Mouse (Mus musculus) liver, embryonic 11.5 days (tissue): ENCODE measurements around the gene Tescl. TPM values are rescaled to one million over a fixed set of nuclear protein-coding genes. Genes with fewer than 3 reads are reported as not detected.

ENCODE experiments used
- ATAC-seq: fragments of 200-750 bp; cut with Nextera tagmentation; replicated peaks from 2 replicates; pipeline ENCODE4 v1.8.0; 2017; ENCODE audit warnings: moderate number of reproducible peaks, mild to moderate bottlenecking, moderate TSS enrichment, moderate library complexity; ENCODE audit not compliant: low FRiP score
- DNase-seq: peaks from one replicate; pipeline ENCODE4 v3.0.0-alpha.2; 2017; ENCODE audit warnings: low spot score
- H3K27ac ChIP-seq: fragments of 300-500 bp; sonication (generic); 2 replicates; pipeline ENCODE4 v1.5.1; 2014; ENCODE audit warnings: mild to moderate bottlenecking, low read depth, low read length, control low read depth
- H3K27me3 ChIP-seq: fragments of 300-500 bp; sonication (generic); replicated peaks from 2 replicates; pipeline ENCODE4 v1.6.1; 2014; ENCODE audit warnings: low read length, mixed read lengths; ENCODE audit not compliant: control insufficient read depth, insufficient read depth
- H3K36me3 ChIP-seq: fragments of 300-500 bp; sonication (generic); 2 replicates; pipeline ENCODE4 v1.6.1; 2014; ENCODE audit warnings: mild to moderate bottlenecking, low read length, moderate library complexity, mixed read lengths; ENCODE audit not compliant: control insufficient read depth, insufficient read depth
- H3K4me1 ChIP-seq: fragments of 300-500 bp; sonication (generic); replicated peaks from 2 replicates; pipeline ENCODE4 v1.6.1; 2014; ENCODE audit warnings: low read length, mixed read lengths; ENCODE audit not compliant: control insufficient read depth, insufficient read depth
- H3K4me2 ChIP-seq: fragments of 300-500 bp; sonication (generic); 2 replicates; pipeline ENCODE4 v1.6.1; 2014; ENCODE audit warnings: mild to moderate bottlenecking, control low read depth, moderate library complexity
- H3K4me3 ChIP-seq: fragments of 300-500 bp; sonication (generic); 2 replicates; pipeline ENCODE4 v1.5.1; 2014; ENCODE audit warnings: low read depth, low read length, control low read depth
- H3K9ac ChIP-seq: fragments of 300-500 bp; sonication (generic); 2 replicates; pipeline ENCODE4 v1.6.1; 2014; ENCODE audit warnings: low read depth, low read length, control low read depth
- H3K9me3 ChIP-seq: fragments of 300-500 bp; sonication (generic); 2 replicates; pipeline ENCODE4 v1.6.1; 2016; ENCODE audit warnings: low read length, inconsistent platforms, mixed read lengths; ENCODE audit not compliant: control insufficient read depth
- WGBS: fragments of 180-500 bp; shearing (Covaris S2); extraction: QIAGEN DNeasy Blood & Tissue Kit; methylation state at CpG from one replicate; pipeline ENCODE4 v1.1.7; 2014; 5-methylcytosine and 5-hydroxymethylcytosine counted together
- polyA plus RNA-seq: library from polyadenylated mRNA; unstranded; fragments of >200 nt; fragmentation: Nextera tagmentation; extraction: Ambion mirVana; gene quantifications from 2 replicates; pipeline ENCODE4 v1.2.1, GENCODE M21; 2014

The Tescl gene
- 0.22 TPM in 1 of 2 replicates, not detected in the other for polyA plus RNA-seq

GRCm38 (mm10) chr7:24333304-24333986 is at the start of gene Tescl:
Tescl (minus strand) TSS chr7:24333936.
- Histone ChIP-seq H3K4me1 (no peaks in the 10 kb centered on the region), H3K9me3 (no peaks in the 10 kb centered on the region), H3K36me3 (no peaks in the 10 kb centered on the region), H3K27me3 (peaks cover 20% of the 10 kb centered on the region), H3K9ac (no peak within 1 kb of the TSS), H3K4me3 (peak within 1 kb of the TSS; percentile 8; the same call in 1 of the 2 replicates), H3K27ac (no peak within 1 kb of the TSS), H3K4me2 (peak within 1 kb of the TSS; percentile 34; the same call in 1 of the 2 replicates)
- DNase-seq = no peak
- no peak for ATAC-seq
- 25% methylated on average over 49 of the region's 49 CpGs for WGBS

GRCm38 (mm10) chr7:24382730-24383372 is 49.1 kb upstream of the Tescl start:
- WGBS = 87% methylated on average over 16 of the region's 16 CpGs

GRCm38 (mm10) chr7:24380370-24380769 is 46.6 kb upstream of the Tescl start:
- peak overlapping the region; percentile 50 for H3K9ac ChIP-seq
- peaks cover 28% of the 10 kb centered on the region for H3K36me3 ChIP-seq
- 64% methylated on average over 2 of the region's 2 CpGs for WGBS
- H3K4me2 ChIP-seq = 0 out of 2 replicates have a peak overlapping the region, but pooled peaks have one; percentile 12
- H3K4me3 ChIP-seq = no peak overlapping the region
- peaks cover 66% of the 10 kb centered on the region for H3K4me1 ChIP-seq
- no peaks in the 10 kb centered on the region for H3K9me3 ChIP-seq
- DNase-seq = no peak
- ATAC-seq = no peak
- no peaks in the 10 kb centered on the region; the same call in 1 of the 2 replicates for H3K27me3 ChIP-seq
- peak overlapping the region; percentile 74 for H3K27ac ChIP-seq

More at GRCm38 (mm10) chr7:24382730-24383372, 49.1 kb upstream of the Tescl start:
- H3K36me3 ChIP-seq = peaks cover 25% of the 10 kb centered on the region
- H3K27me3 ChIP-seq = no peaks in the 10 kb centered on the region
- H3K4me1 ChIP-seq = peaks cover 53% of the 10 kb centered on the region
- no peak overlapping the region; the same call in 1 of the 2 replicates for H3K4me2 ChIP-seq
- peak overlapping the region; percentile 56 for H3K9ac ChIP-seq
- ATAC-seq (no peak), DNase-seq (no peak)
- no peak overlapping the region for H3K4me3 ChIP-seq
- peak overlapping the region; percentile 90 for H3K27ac ChIP-seq
- H3K9me3 ChIP-seq = no peaks in the 10 kb centered on the region

- Histone ChIP-seq H3K9ac (peak overlapping the region; percentile 50), H3K27ac (peak overlapping the region; percentile 74), H3K9me3 (no peaks in the 10 kb centered on the region), H3K4me2 (peak overlapping the region; percentile 12; the same call in 1 of the 2 replicates), H3K4me1 (peaks cover 66% of the 10 kb centered on the region), H3K4me3 (no peak overlapping the region), H3K27me3 (no peaks in the 10 kb centered on the region; the same call in 1 of the 2 replicates), H3K36me3 (peaks cover 28% of the 10 kb centered on the region)
- 47% methylated on average over 7 of the region's 7 CpGs for WGBS
- ATAC-seq = no peak
- DNase-seq = no peak
Observed at GRCm38 (mm10) chr7:24379934-24380333, 46.2 kb upstream of the Tescl start.

GRCm38 (mm10) chr7:24378049-24378701 is 44.4 kb upstream of the Tescl start:
- Histone ChIP-seq H3K4me3 (no peak overlapping the region; the same call in 1 of the 2 replicates), H3K36me3 (peaks cover 28% of the 10 kb centered on the region), H3K4me2 (peak overlapping the region; percentile 81), H3K9me3 (no peaks in the 10 kb centered on the region), H3K27ac (peak overlapping the region; percentile 96), H3K9ac (peak overlapping the region; percentile 84), H3K4me1 (peaks cover 62% of the 10 kb centered on the region), H3K27me3 (no peaks in the 10 kb centered on the region; the same call in 1 of the 2 replicates)
- DNase-seq = no peak
- ATAC-seq = no peak
- 69% methylated on average over 10 of the region's 10 CpGs for WGBS

- Histone ChIP-seq H3K4me2 (peak overlapping the region; percentile 81), H3K4me3 (peak overlapping the region; percentile 48), H3K36me3 (peaks cover 24% of the 10 kb centered on the region), H3K27ac (peak overlapping the region; percentile 96), H3K4me1 (peaks cover 64% of the 10 kb centered on the region), H3K27me3 (no peaks in the 10 kb centered on the region; the same call in 1 of the 2 replicates), H3K9me3 (no peaks in the 10 kb centered on the region), H3K9ac (peak overlapping the region; percentile 84)
- 4% methylated on average over 49 of the region's 49 CpGs for WGBS
- DNase-seq (peak; percentile 84), ATAC-seq (peak; percentile 97)
Observed at GRCm38 (mm10) chr7:24377091-24377865, 43.5 kb upstream of the Tescl start.

GRCm38 (mm10) chr7:24376456-24376855 is 42.7 kb upstream of the Tescl start:
- WGBS = 77% methylated on average over 8 of the region's 8 CpGs
- DNase-seq (no peak), ATAC-seq (peak; percentile 1; the same call in 1 of the 2 replicates)
- Histone ChIP-seq H3K9me3 (no peaks in the 10 kb centered on the region), H3K36me3 (peaks cover 16% of the 10 kb centered on the region; the same call in 1 of the 2 replicates), H3K27ac (peak overlapping the region; percentile 96), H3K4me3 (peak overlapping the region; percentile 16), H3K4me2 (peak overlapping the region; percentile 81), H3K9ac (peak overlapping the region; percentile 44), H3K4me1 (peaks cover 56% of the 10 kb centered on the region), H3K27me3 (no peaks in the 10 kb centered on the region; the same call in 1 of the 2 replicates)
